Mouse (Mus musculus) neural tube, embryonic 12.5 days (tissue): ENCODE measurements around the gene C2cd2l. TPM values are rescaled to one million over a fixed set of nuclear protein-coding genes. Genes with fewer than 3 reads are reported as not detected.
A peak's percentile ranks its signal among the peaks of the same experiment; 100 is the strongest.
"Not testable (repeated sequence)": the region's sequence is repeated elsewhere in the genome, so short reads cannot be mapped to it uniquely, and the experiment has no call there.

Source experiments
- ATAC-seq: fragments of 200-750 bp; cut with Nextera tagmentation; 2 replicates; pipeline ENCODE4 v1.8.0; 2017; ENCODE audit warnings: low read depth, mild to moderate bottlenecking, moderate TSS enrichment, moderate library complexity; ENCODE audit not compliant: low FRiP score
- H3K27ac ChIP-seq: fragments of 300-500 bp; sonication (generic); 2 replicates; pipeline ENCODE4 v1.5.1; 2016
- H3K27me3 ChIP-seq: fragments of 300-500 bp; sonication (generic); replicated peaks from 2 replicates; pipeline ENCODE4 v1.6.1; 2016; ENCODE audit warnings: mild to moderate bottlenecking
- H3K36me3 ChIP-seq: fragments of 300-500 bp; sonication (generic); 2 replicates; pipeline ENCODE4 v1.6.1; 2016; ENCODE audit warnings: mild to moderate bottlenecking
- H3K4me1 ChIP-seq: fragments of 300-500 bp; sonication (generic); 2 replicates; pipeline ENCODE4 v1.6.1; 2016
- H3K4me2 ChIP-seq: fragments of 300-500 bp; sonication (generic); replicated peaks from 2 replicates; pipeline ENCODE4 v1.6.1; 2016; ENCODE audit warnings: mild to moderate bottlenecking
- H3K4me3 ChIP-seq: fragments of 300-500 bp; sonication (generic); 2 replicates; pipeline ENCODE4 v1.5.1; 2016
- H3K9ac ChIP-seq: fragments of 300-500 bp; sonication (generic); 2 replicates; pipeline ENCODE4 v1.6.1; 2016; ENCODE audit warnings: mild to moderate bottlenecking
- H3K9me3 ChIP-seq: fragments of 300-500 bp; sonication (generic); 2 replicates; pipeline ENCODE4 v1.6.1; 2016; ENCODE audit warnings: mild to moderate bottlenecking
- WGBS: fragments of 180-500 bp; shearing (Covaris S2); methylation state at CpG from one replicate; pipeline ENCODE4 v1.1.7; 2016; 5-methylcytosine and 5-hydroxymethylcytosine counted together
- polyA plus RNA-seq: library from polyadenylated mRNA; unstranded; fragments of >200 nt; fragmentation: Nextera tagmentation; extraction: Ambion mirVana; gene quantifications from 2 replicates; pipeline ENCODE4 v1.2.1, GENCODE M21; 2016

C2cd2l gene
- 25.3 and 26.9 TPM in 2 replicates for polyA plus RNA-seq

DNA sequence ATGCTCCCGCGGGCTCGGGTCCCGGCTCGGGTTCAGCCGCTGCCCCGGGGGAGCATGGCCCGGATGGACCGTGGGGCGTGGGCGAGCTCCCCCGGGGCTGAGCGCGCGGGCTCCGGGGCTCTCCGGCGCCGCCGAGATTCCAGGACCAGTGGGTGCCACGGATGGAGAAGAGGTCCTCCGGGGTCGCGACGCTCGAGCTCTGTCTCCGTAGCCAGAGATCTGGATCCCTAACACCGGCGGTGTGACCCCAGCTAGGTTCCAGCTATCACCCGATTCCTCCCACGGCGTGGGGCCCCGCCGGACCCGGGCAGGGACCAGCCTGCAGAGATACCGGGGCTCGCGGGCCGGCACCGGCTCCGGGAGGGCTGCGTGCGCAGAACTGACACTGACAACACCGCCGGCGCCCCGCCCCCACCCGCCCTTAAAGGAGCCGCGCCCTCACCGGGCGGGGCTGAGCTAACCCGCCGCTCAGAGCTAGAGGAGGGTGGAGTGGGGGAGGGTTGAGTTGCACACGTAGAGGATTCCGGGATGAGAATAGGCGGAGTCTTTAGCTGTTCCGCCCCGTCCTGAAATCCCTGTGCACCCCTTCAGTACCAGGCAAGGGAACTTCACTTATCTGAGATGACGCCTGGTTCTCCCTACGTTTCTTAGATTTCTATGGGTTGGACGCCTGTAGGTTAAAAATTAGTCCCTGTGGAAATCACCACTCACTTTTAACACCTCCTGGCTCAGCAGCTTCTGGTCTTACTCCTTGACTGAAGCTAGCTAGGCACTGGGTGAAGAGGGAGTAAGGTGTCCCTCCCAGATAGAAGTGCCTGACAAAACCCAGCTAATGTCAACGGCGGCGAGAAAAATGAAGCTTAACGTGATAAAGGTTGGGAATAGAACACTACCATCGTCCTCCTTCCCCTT lies at the start of gene C2cd2l:
C2cd2l (minus strand) TSS at position 399 of the 912 bp plus-strand sequence.
- H3K9me3 ChIP-seq, result no peaks in the 10 kb centered on the region
- H3K4me3 ChIP-seq, result peak within 1 kb of the TSS; percentile 88
- peak within 1 kb of the TSS; percentile 83 for H3K9ac ChIP-seq
- WGBS, result under 1% methylated on average over 67 of the region's 67 CpGs
- peak within 1 kb of the TSS; percentile 51; the same call in 1 of the 2 replicates for H3K27ac ChIP-seq
- peaks cover 30% of the 10 kb centered on the region for H3K4me1 ChIP-seq
- H3K27me3 ChIP-seq, result no peaks in the 10 kb centered on the region
- peak within 1 kb of the TSS; percentile 94 for H3K4me2 ChIP-seq
- H3K36me3 ChIP-seq, result peaks cover 19% of the 10 kb centered on the region
- peak; percentile 96 for ATAC-seq

DNA sequence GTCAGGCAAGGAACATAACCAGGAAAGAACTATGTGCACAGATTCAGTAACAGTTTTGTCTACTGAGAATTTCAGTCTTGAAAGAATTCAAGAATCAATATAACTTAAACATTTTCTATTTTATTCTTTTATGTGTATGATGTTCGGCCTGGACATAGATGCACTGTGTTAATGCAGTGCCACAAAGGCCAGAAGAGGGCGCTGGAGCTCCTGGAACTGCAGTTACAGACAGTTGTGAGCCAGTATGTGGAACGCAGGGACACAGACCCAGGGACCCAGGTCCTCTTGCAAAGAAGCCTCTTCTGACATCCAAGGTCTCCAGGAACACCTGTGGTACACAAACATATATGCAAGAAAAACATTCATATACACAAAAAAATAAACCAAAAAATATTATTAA lies 44.4 kb upstream of the C2cd2l start:
- Histone ChIP-seq H3K4me1 (peaks cover 7% of the 10 kb centered on the region), H3K27me3 (no peaks in the 10 kb centered on the region), H3K27ac (no peak overlapping the region), H3K9me3 (no peaks in the 10 kb centered on the region), H3K36me3 (peaks cover 4% of the 10 kb centered on the region; the same call in 1 of the 2 replicates), H3K4me2 (no peak overlapping the region), H3K4me3 (no peak overlapping the region), H3K9ac (no peak overlapping the region)
- no peak for ATAC-seq
- 67% methylated on average over 3 of the region's 3 CpGs for WGBS

- not testable (repeated sequence) for ATAC-seq, H3K27ac ChIP-seq, H3K27me3 ChIP-seq, H3K4me1 ChIP-seq, H3K9me3 ChIP-seq
- 43% methylated on average over 4 of the region's 4 CpGs for WGBS
- Histone ChIP-seq H3K4me2 (peak overlapping the region; percentile 91), H3K36me3 (peaks cover 23% of the 10 kb centered on the region), H3K4me3 (peak overlapping the region; percentile 86), H3K9ac (0 out of 2 replicates have a peak overlapping the region, but pooled peaks have one; percentile 83)
Measured at GRCm38 (mm10) chr9:44361931-44362330, 41.8 kb upstream of the C2cd2l start.

GRCm38 (mm10) chr9:44361190-44361917 lies 41.3 kb upstream of the C2cd2l start, which contains the start of gene Vps11:
Gene Vps11, minus strand, starts transcription at chr9:44361670.
- H3K36me3 ChIP-seq, result peaks cover 28% of the 10 kb centered on the region
- peak; percentile 87 for ATAC-seq
- WGBS, result under 1% methylated on average over 44 of the region's 44 CpGs
- H3K9ac ChIP-seq, result peak within 1 kb of the TSS; percentile 83
- H3K4me3 ChIP-seq, result peak within 1 kb of the TSS; percentile 86
- peaks cover 7% of the 10 kb centered on the region for H3K4me1 ChIP-seq
- no peaks in the 10 kb centered on the region for H3K9me3 ChIP-seq
- peak within 1 kb of the TSS; percentile 91 for H3K4me2 ChIP-seq
- no peak within 1 kb of the TSS for H3K27ac ChIP-seq
- no peaks in the 10 kb centered on the region for H3K27me3 ChIP-seq

DNA sequence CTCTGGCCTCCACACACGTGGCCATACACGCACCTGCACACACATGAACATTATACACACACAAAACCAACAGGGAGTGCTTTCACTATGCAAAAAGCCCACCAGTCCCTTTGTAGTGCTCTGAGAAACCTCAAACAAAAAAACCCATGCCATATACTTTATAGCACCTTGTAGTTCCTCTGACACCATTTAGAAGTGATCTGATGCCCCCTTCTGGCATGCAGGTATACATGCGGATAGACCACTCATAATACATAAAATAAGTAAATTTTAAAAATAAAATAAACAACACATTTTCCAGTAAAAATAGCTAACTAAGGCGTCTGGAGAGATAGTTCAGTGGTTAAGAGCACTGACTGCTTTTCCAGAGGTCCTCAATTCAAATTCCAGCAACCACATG lies 37.1 kb upstream of the C2cd2l start:
- ATAC-seq, result no peak
- Histone ChIP-seq H3K9me3 (no peaks in the 10 kb centered on the region), H3K4me3 (no peak overlapping the region), H3K36me3 (peaks cover 70% of the 10 kb centered on the region), H3K9ac (no peak overlapping the region), H3K4me2 (no peak overlapping the region), H3K27me3 (no peaks in the 10 kb centered on the region), H3K27ac (no peak overlapping the region), H3K4me1 (peaks cover 7% of the 10 kb centered on the region)
- 72% methylated on average over 4 of the region's 4 CpGs for WGBS

- Histone ChIP-seq H3K27me3 (no peaks in the 10 kb centered on the region), H3K4me2 (no peak overlapping the region), H3K36me3 (peaks cover 95% of the 10 kb centered on the region), H3K4me3 (no peak overlapping the region), H3K4me1 (no peaks in the 10 kb centered on the region), H3K9me3 (no peaks in the 10 kb centered on the region), H3K27ac (no peak overlapping the region), H3K9ac (no peak overlapping the region)
- WGBS, result 97% methylated on average over 6 of the region's 6 CpGs
- no peak for ATAC-seq
Measured at GRCm38 (mm10) chr9:44353142-44353541, 33.1 kb upstream of the C2cd2l start.

GRCm38 (mm10) chr9:44352337-44352736 lies 32.3 kb upstream of the C2cd2l start:
- no peak overlapping the region for H3K4me3 ChIP-seq
- 92% methylated on average over 10 of the region's 10 CpGs for WGBS
- no peak overlapping the region for H3K4me2 ChIP-seq
- no peak overlapping the region for H3K9ac ChIP-seq
- ATAC-seq, result no peak
- peaks cover 98% of the 10 kb centered on the region for H3K36me3 ChIP-seq
- no peaks in the 10 kb centered on the region for H3K9me3 ChIP-seq
- no peak overlapping the region for H3K27ac ChIP-seq
- no peaks in the 10 kb centered on the region for H3K27me3 ChIP-seq
- no peaks in the 10 kb centered on the region for H3K4me1 ChIP-seq

DNA sequence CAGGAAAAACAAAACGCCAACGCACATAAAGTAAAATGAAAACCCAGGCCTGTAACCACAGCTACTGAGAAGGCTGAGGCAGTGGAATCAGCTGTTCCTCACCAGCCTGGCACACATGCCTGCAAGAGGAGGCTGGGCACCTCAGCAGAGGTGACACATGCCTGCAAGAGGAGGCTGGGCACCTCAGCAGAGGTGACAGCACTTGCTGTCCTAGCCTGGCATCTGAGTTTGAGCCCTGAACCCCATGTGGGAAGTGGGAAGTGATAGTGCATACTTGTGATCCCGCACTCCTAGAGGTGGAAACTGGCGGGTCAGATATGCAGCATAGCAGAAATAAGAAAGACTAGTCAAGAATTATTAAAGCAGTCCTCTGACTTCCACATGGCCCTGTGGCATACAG lies 31.3 kb upstream of the C2cd2l start:
- H3K27me3 ChIP-seq, result no peaks in the 10 kb centered on the region
- H3K4me1 ChIP-seq, result no peaks in the 10 kb centered on the region
- no peak overlapping the region for H3K4me3 ChIP-seq
- H3K36me3 ChIP-seq, result peaks cover 96% of the 10 kb centered on the region
- H3K9ac ChIP-seq, result no peak overlapping the region
- no peak overlapping the region for H3K27ac ChIP-seq
- WGBS, result 96% methylated on average over 4 of the region's 4 CpGs
- no peaks in the 10 kb centered on the region for H3K9me3 ChIP-seq
- ATAC-seq, result no peak
- no peak overlapping the region for H3K4me2 ChIP-seq

DNA sequence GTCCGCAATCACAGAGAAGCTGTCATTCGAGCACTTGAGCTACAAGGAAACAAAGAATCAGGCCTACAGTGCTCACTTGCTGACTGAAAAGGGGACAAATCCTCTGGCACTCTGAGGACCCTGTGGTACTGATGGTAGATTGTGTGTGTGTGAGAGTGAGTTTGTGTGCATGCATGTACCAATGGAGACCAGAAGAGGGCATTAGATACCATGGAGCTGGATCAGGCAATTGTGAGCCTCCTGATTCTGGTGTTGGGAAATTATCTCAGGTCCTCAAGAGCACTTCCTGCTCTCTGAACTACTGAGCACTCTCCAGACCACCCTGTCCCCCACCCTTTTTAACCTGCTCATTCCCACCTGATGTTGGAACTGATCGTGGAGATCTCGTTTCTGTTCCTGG lies 28.5 kb upstream of the C2cd2l start:
- 95% methylated on average over 4 of the region's 4 CpGs for WGBS
- no peak for ATAC-seq
- no peaks in the 10 kb centered on the region for H3K4me1 ChIP-seq
- H3K9ac ChIP-seq, result no peak overlapping the region
- no peak overlapping the region for H3K4me2 ChIP-seq
- peaks cover 67% of the 10 kb centered on the region for H3K36me3 ChIP-seq
- no peak overlapping the region for H3K4me3 ChIP-seq
- no peaks in the 10 kb centered on the region for H3K9me3 ChIP-seq
- H3K27ac ChIP-seq, result no peak overlapping the region
- no peaks in the 10 kb centered on the region for H3K27me3 ChIP-seq

GRCm38 (mm10) chr9:44347621-44348020 lies 27.5 kb upstream of the C2cd2l start:
- H3K4me2 ChIP-seq, result no peak overlapping the region
- peaks cover 58% of the 10 kb centered on the region for H3K36me3 ChIP-seq
- no peak overlapping the region for H3K27ac ChIP-seq
- no peak for ATAC-seq
- H3K4me1 ChIP-seq, result peaks cover 8% of the 10 kb centered on the region
- H3K9ac ChIP-seq, result no peak overlapping the region
- WGBS, result 89% methylated on average over 4 of the region's 4 CpGs
- H3K27me3 ChIP-seq, result no peaks in the 10 kb centered on the region
- H3K9me3 ChIP-seq, result no peaks in the 10 kb centered on the region
- no peak overlapping the region for H3K4me3 ChIP-seq

DNA sequence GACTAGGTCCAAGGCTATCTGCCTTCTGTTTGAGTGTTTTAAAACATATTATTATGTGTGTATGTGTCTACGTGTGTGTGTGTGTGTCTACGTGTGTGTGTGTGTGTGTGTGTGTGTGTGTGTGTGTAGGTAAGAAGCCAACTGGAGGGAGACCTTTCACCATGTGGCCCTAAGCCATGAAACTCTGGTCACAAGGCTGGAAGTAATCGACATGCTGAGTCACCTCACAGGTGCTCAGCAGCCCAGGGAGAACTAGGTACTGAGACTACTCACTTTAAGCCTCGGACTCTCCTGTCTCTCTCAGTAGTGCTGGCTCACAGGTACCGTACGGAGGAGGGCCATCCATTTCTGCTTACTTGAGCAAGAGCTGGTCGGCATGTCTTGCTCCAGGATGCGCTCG lies 27.1 kb upstream of the C2cd2l start:
- no peak overlapping the region for H3K9ac ChIP-seq
- no peak overlapping the region for H3K27ac ChIP-seq
- H3K4me2 ChIP-seq, result no peak overlapping the region
- ATAC-seq, result no peak
- WGBS, result 94% methylated on average over 9 of the region's 9 CpGs
- no peaks in the 10 kb centered on the region for H3K9me3 ChIP-seq
- no peaks in the 10 kb centered on the region for H3K27me3 ChIP-seq
- H3K36me3 ChIP-seq, result peaks cover 53% of the 10 kb centered on the region
- no peak overlapping the region for H3K4me3 ChIP-seq
- H3K4me1 ChIP-seq, result peaks cover 9% of the 10 kb centered on the region
